Mouse (Mus musculus) myocyte (in vitro differentiated cells): Measurements from ENCODE around the gene Exosc9.

Experiments
- E2F4 ChIP-seq: IDR thresholded peaks from one replicate; pipeline ENCODE4 v1.6.1; 2011; ENCODE audit warnings: mild to moderate bottlenecking, control low read depth, moderate library complexity; ENCODE audit not compliant: insufficient read depth
- MAX ChIP-seq: IDR thresholded peaks from one replicate; pipeline ENCODE4 v1.6.1; 2011; ENCODE audit warnings: low read depth, mild to moderate bottlenecking, control low read depth
- POLR2A ChIP-seq: IDR thresholded peaks from one replicate; pipeline ENCODE4 v1.6.1; 2011; ENCODE audit warnings: low read depth, mild to moderate bottlenecking, control low read depth, moderate library complexity; ENCODE audit not compliant: insufficient read length
- POLR2AphosphoS2 ChIP-seq: IDR thresholded peaks from one replicate; pipeline ENCODE4 v1.6.1; 2011; ENCODE audit warnings: low read depth, control low read depth; ENCODE audit not compliant: insufficient read length
- SRF ChIP-seq: IDR thresholded peaks from one replicate; pipeline ENCODE4 v1.6.1; 2011; ENCODE audit warnings: low read depth; ENCODE audit not compliant: control insufficient read depth, insufficient read length
- TCF12 ChIP-seq: IDR thresholded peaks from one replicate; pipeline ENCODE4 v1.6.1; 2011; ENCODE audit warnings: mild to moderate bottlenecking, control low read depth; ENCODE audit not compliant: poor library complexity, insufficient read depth, severe bottlenecking
- TCF3 ChIP-seq: IDR thresholded peaks from one replicate; pipeline ENCODE4 v1.6.1; 2011; ENCODE audit warnings: low read depth, control low read depth; ENCODE audit not compliant: insufficient read length
- USF1 ChIP-seq: IDR thresholded peaks from one replicate; pipeline ENCODE4 v1.6.1; 2011; ENCODE audit warnings: low read depth, mild to moderate bottlenecking, control low read depth, moderate library complexity

GRCm38 (mm10) chr3:36530345-36530744, 22.1 kb upstream of the Exosc9 start:
- TF ChIP-seq TCF12 (no peak), POLR2A (no peak), MAX (no peak), POLR2AphosphoS2 (no peak), E2F4 (no peak), USF1 (no peak), SRF (no peak), TCF3 (no peak)
